In genomic region chr9:72652961-72653360, GRCm38 (mm10) we compare ENCODE assay signal across 8 mouse cellular contexts. TPM values are rescaled to one million over a fixed set of nuclear protein-coding genes. Genes with fewer than 3 reads are reported as not detected.
DNase-seq lines count a peak whose midpoint lies in the region; ATAC-seq and TF ChIP-seq lines count a peak whose summit lies in the region.

No protein-coding gene starts in this region.

- peak overlapping the region; percentile 89 for H3K27ac ChIP-seq in kidney, embryonic 15.5 days
- peak overlapping the region; percentile 96 for H3K27ac ChIP-seq in embryonic fibroblast, embryonic 13.5 days (ENCODE audit: insufficient read depth, low read length)
- peak overlapping the region; percentile 69 for H3K27ac ChIP-seq in heart, postnatal 0 days (ENCODE audit: low read depth)
- H3K27ac ChIP-seq in lung, postnatal 0 days (ENCODE audit: low read length), result peak overlapping the region; percentile 34

- TF ChIP-seq POLR2A in embryonic fibroblast, embryonic 13.5 days (IDR thresholded peaks at IDR 0.05; ENCODE audit: low read depth, low read length), result peak; percentile 77

- peaks cover 37% of the 10 kb centered on the region for H3K4me1 ChIP-seq in kidney, embryonic 15.5 days
- H3K4me1 ChIP-seq in embryonic fibroblast, embryonic 13.5 days (ENCODE audit: control insufficient read depth, insufficient read depth, low read length), result peaks cover 16% of the 10 kb centered on the region
- peaks cover 14% of the 10 kb centered on the region for H3K4me1 ChIP-seq in heart, postnatal 0 days (ENCODE audit: control insufficient read depth, insufficient read depth)
- peaks cover 14% of the 10 kb centered on the region for H3K4me1 ChIP-seq in lung, postnatal 0 days (ENCODE audit: insufficient read depth, low read depth, low read length)

- H3K9ac ChIP-seq in kidney, embryonic 15.5 days, result no peak overlapping the region; the same call in 1 of the 2 replicates
- H3K9ac ChIP-seq in heart, postnatal 0 days (replicated peaks; ENCODE audit: low read depth, low read length), result no peak overlapping the region
- H3K9ac ChIP-seq in lung, postnatal 0 days (replicated peaks; ENCODE audit: low read depth), result no peak overlapping the region

- peak overlapping the region; percentile 15; the same call in 1 of the 2 replicates for H3K4me3 ChIP-seq in kidney, embryonic 15.5 days (replicated peaks)
- no peak overlapping the region for H3K4me3 ChIP-seq in embryonic fibroblast, embryonic 13.5 days (ENCODE audit: insufficient read depth, low read length)
- H3K4me3 ChIP-seq in heart, postnatal 0 days (ENCODE audit: low read depth, low read length), result no peak overlapping the region
- no peak overlapping the region for H3K4me3 ChIP-seq in lung, postnatal 0 days (ENCODE audit: low read depth, low read length)

- no peaks in the 10 kb centered on the region for H3K27me3 ChIP-seq in kidney, embryonic 15.5 days
- no peaks in the 10 kb centered on the region for H3K27me3 ChIP-seq in heart, postnatal 0 days (ENCODE audit: control insufficient read depth, insufficient read depth, low read length)
- no peaks in the 10 kb centered on the region for H3K27me3 ChIP-seq in lung, postnatal 0 days (replicated peaks; ENCODE audit: insufficient read depth, low read length)

- no peak for TF ChIP-seq EP300 in heart, postnatal 0 days (IDR thresholded peaks at IDR 0.05; ENCODE audit: low read depth)
- peak; percentile 46; the same call in 1 of the 2 replicates for TF ChIP-seq EP300 in lung, postnatal 0 days (IDR thresholded peaks at IDR 0.05)

- WGBS in kidney, embryonic 15.5 days, result 7% methylated on average over 8 of the region's 8 CpGs
- 25% methylated on average over 8 of the region's 8 CpGs for WGBS in heart, postnatal 0 days
- 9% methylated on average over 8 of the region's 8 CpGs for WGBS in lung, postnatal 0 days

- H3K36me3 ChIP-seq in kidney, embryonic 15.5 days, result no peaks in the 10 kb centered on the region
- H3K36me3 ChIP-seq in heart, postnatal 0 days (replicated peaks; ENCODE audit: control insufficient read depth, insufficient read depth, low read length), result no peaks in the 10 kb centered on the region
- no peaks in the 10 kb centered on the region for H3K36me3 ChIP-seq in lung, postnatal 0 days (ENCODE audit: insufficient read depth, low read length)

- H3K9me3 ChIP-seq in kidney, embryonic 15.5 days (replicated peaks), result no peaks in the 10 kb centered on the region
- no peaks in the 10 kb centered on the region for H3K9me3 ChIP-seq in heart, postnatal 0 days (replicated peaks; ENCODE audit: control insufficient read depth, low read length)
- H3K9me3 ChIP-seq in lung, postnatal 0 days (ENCODE audit: low read length), result no peaks in the 10 kb centered on the region

- peak overlapping the region; percentile 50 for H3K4me2 ChIP-seq in kidney, embryonic 15.5 days
- peak overlapping the region; percentile 26; the same call in 1 of the 2 replicates for H3K4me2 ChIP-seq in heart, postnatal 0 days (ENCODE audit: low read depth, low read length)
- H3K4me2 ChIP-seq in lung, postnatal 0 days (replicated peaks; ENCODE audit: low read depth, low read length), result no peak overlapping the region

- peak; percentile 86 for ATAC-seq in kidney, embryonic 15.5 days (replicated peaks; ENCODE audit: low FRiP score)
- peak; percentile 58 for ATAC-seq in heart, postnatal 0 days (ENCODE audit: insufficient read depth, low read depth)
- peak; percentile 68 for ATAC-seq in lung, postnatal 0 days

- TF ChIP-seq CTCF in embryonic fibroblast, embryonic 13.5 days (IDR thresholded peaks at IDR 0.05; ENCODE audit: borderline replicate concordance, insufficient read depth, low read length), result no peak
- no peak for TF ChIP-seq CTCF in heart, postnatal 0 days (IDR thresholded peaks at IDR 0.05; ENCODE audit: low read depth)
- no peak for TF ChIP-seq CTCF in lung, postnatal 0 days (IDR thresholded peaks at IDR 0.05)

- DNase-seq in kidney, postnatal 36 days, result no peak
- peak; percentile 75 for DNase-seq in heart, postnatal 0 days (ENCODE audit: low spot score)
- DNase-seq in lung, postnatal 0 days (ENCODE audit: low spot score), result peak; percentile 86
- no peak for DNase-seq in MN1 (ENCODE audit: low spot score)
- no peak for DNase-seq in urinary bladder, postnatal 4 days (ENCODE audit: low spot score in 2 of 2)
- no peak for DNase-seq in cerebellum, adult 8-10 months

RNA-seq across cellular contexts. Expression of gene Nedd4, which starts 9.2 kb away (rescaled TPM):
- 647 and 670 TPM in 2 replicates for polyA plus RNA-seq in kidney, embryonic 15.5 days (2015; fragmentation: Nextera tagmentation; extraction: Ambion mirVana)
- polyA plus RNA-seq in embryonic fibroblast, embryonic 13.5 days (2011; ENCODE audit: insufficient read length, low read depth, missing spikeins), result 1,359 and 1,364 TPM in 2 replicates
- total RNA-seq in heart, postnatal 0 days (2014; rRNA removed; ENCODE audit: low replicate concordance), result 444 and 493 TPM in 2 replicates
- polyA plus RNA-seq in heart, postnatal 0 days (2015; fragmentation: Nextera tagmentation; extraction: Ambion mirVana), result 294 and 303 TPM in 2 replicates
- 264 and 334 TPM in 2 replicates for polyA plus RNA-seq in lung, postnatal 0 days (2015; fragmentation: Nextera tagmentation; extraction: Ambion mirVana)

Comparison
In these comparisons a context has a peak if more than half of its experiments do, and no peak if none do; other contexts are left out.
1. H3K27ac ChIP-seq: peak in every context shown above with its lines; median percentile 96 in embryonic fibroblast, embryonic 13.5 days; 89 in kidney, embryonic 15.5 days; 69 in heart, postnatal 0 days; 34 in lung, postnatal 0 days.
2. DNase-seq: peak in heart, postnatal 0 days (single experiment) and lung, postnatal 0 days (single experiment); none in kidney, postnatal 36 days (0 of 2), MN1 (single experiment), urinary bladder, postnatal 4 days (0 of 2) and cerebellum, adult 8-10 months (single experiment).
3. Peak in every context shown above with its lines, with median percentiles within 50 percentile points of each other: ATAC-seq.